Mouse (Mus musculus) forebrain, embryonic 15.5 days (tissue): ENCODE measurements around the gene Gtf3c5. TPM values are rescaled to one million over a fixed set of nuclear protein-coding genes. Genes with fewer than 3 reads are reported as not detected.

Experiments used
- ATAC-seq: fragments of 200-750 bp; cut with Nextera tagmentation; replicated peaks from 2 replicates; pipeline ENCODE4 v1.8.0; 2017; ENCODE audit warnings: mild to moderate bottlenecking, moderate TSS enrichment, moderate library complexity
- H3K27ac ChIP-seq: fragments of 300-500 bp; sonication (generic); replicated peaks from 2 replicates; pipeline ENCODE4 v1.5.1; 2015; ENCODE audit warnings: mild to moderate bottlenecking, inconsistent platforms
- H3K27me3 ChIP-seq: fragments of 300-500 bp; sonication (generic); 2 replicates; pipeline ENCODE4 v1.6.1; 2015; ENCODE audit warnings: inconsistent platforms
- H3K36me3 ChIP-seq: fragments of 300-500 bp; sonication (generic); 2 replicates; pipeline ENCODE4 v1.6.1; 2015; ENCODE audit warnings: mild to moderate bottlenecking, inconsistent platforms
- H3K4me1 ChIP-seq: fragments of 300-500 bp; sonication (generic); 2 replicates; pipeline ENCODE4 v1.6.1; 2015; ENCODE audit warnings: inconsistent platforms
- H3K4me2 ChIP-seq: fragments of 300-500 bp; sonication (generic); replicated peaks from 2 replicates; pipeline ENCODE4 v1.6.1; 2015; ENCODE audit warnings: mild to moderate bottlenecking, inconsistent platforms
- H3K4me3 ChIP-seq: fragments of 300-500 bp; sonication (generic); 2 replicates; pipeline ENCODE4 v1.5.1; 2015; ENCODE audit warnings: mild to moderate bottlenecking, inconsistent platforms
- H3K9ac ChIP-seq: fragments of 300-500 bp; sonication (generic); replicated peaks from 2 replicates; pipeline ENCODE4 v1.6.1; 2015; ENCODE audit warnings: mild to moderate bottlenecking, inconsistent platforms
- H3K9me3 ChIP-seq: fragments of 300-500 bp; sonication (generic); 2 replicates; pipeline ENCODE4 v1.6.1; 2016; ENCODE audit warnings: inconsistent platforms
- WGBS: fragments of 180-500 bp; shearing (Covaris S2); methylation state at CpG from one replicate; pipeline ENCODE4 v1.1.7; 2015; ENCODE audit warnings: mixed read lengths; 5-methylcytosine and 5-hydroxymethylcytosine counted together
- polyA plus RNA-seq: library from polyadenylated mRNA; unstranded; fragments of >200 nt; fragmentation: Nextera tagmentation; extraction: Ambion mirVana; gene quantifications from 2 replicates; pipeline ENCODE4 v1.2.1, GENCODE M21; 2015

Gtf3c5 gene
- polyA plus RNA-seq, 1 experiment from 2014 or later, result 42.3 TPM

- Histone ChIP-seq H3K9me3 (no peaks in the 10 kb centered on the region), H3K27ac (peak overlapping the region; percentile 89), H3K4me2 (no peak overlapping the region), H3K27me3 (no peaks in the 10 kb centered on the region), H3K9ac (no peak overlapping the region), H3K36me3 (peaks cover 4% of the 10 kb centered on the region), H3K4me1 (peaks cover 89% of the 10 kb centered on the region), H3K4me3 (no peak overlapping the region)
- 76% methylated on average over 11 of the region's 11 CpGs for WGBS
- ATAC-seq, result no peak
These were observed 46.6 kb downstream of the Gtf3c5 start for GRCm38 (mm10) chr2:28536766-28537633.

GRCm38 (mm10) chr2:28536166-28536565, 47.4 kb downstream of the Gtf3c5 start:
- H3K27me3 ChIP-seq, result no peaks in the 10 kb centered on the region
- peak overlapping the region; percentile 89 for H3K27ac ChIP-seq
- no peaks in the 10 kb centered on the region for H3K9me3 ChIP-seq
- H3K4me3 ChIP-seq, result no peak overlapping the region
- peaks cover 89% of the 10 kb centered on the region for H3K4me1 ChIP-seq
- H3K36me3 ChIP-seq, result no peaks in the 10 kb centered on the region
- WGBS, result 64% methylated on average over 4 of the region's 4 CpGs
- H3K4me2 ChIP-seq, result no peak overlapping the region
- no peak overlapping the region for H3K9ac ChIP-seq
- no peak for ATAC-seq

GRCm38 (mm10) chr2:28535650-28536049, 47.9 kb downstream of the Gtf3c5 start:
- Histone ChIP-seq H3K36me3 (no peaks in the 10 kb centered on the region), H3K27ac (peak overlapping the region; percentile 89), H3K4me2 (peak overlapping the region; percentile 84), H3K9me3 (no peaks in the 10 kb centered on the region), H3K4me1 (peaks cover 88% of the 10 kb centered on the region), H3K27me3 (no peaks in the 10 kb centered on the region), H3K4me3 (peak overlapping the region; percentile 9; the same call in 1 of the 2 replicates), H3K9ac (no peak overlapping the region; the same call in 1 of the 2 replicates)
- ATAC-seq, result no peak; the same call in 1 of the 2 replicates
- WGBS, result 12% methylated on average over 7 of the region's 7 CpGs

DNA sequence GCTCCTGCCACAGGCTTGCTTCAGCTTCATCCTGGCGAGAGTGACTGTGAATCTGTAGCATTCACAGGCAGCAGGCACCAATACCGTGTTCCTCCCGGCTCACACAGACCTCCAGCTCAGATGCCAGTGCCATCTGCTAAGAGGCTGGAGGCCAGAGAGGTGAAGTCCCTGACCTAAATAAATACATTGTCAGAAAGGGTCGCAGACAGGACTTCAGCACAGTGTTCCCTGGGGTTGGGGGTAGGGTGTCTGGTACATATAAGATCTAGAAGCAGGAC, 48.3 kb downstream of the Gtf3c5 start:
- no peak overlapping the region; the same call in 1 of the 2 replicates for H3K9ac ChIP-seq

GRCm38 (mm10) chr2:28534436-28535262, 48.9 kb downstream of the Gtf3c5 start:
- Histone ChIP-seq H3K4me2 (peak overlapping the region; percentile 84), H3K4me3 (peak overlapping the region; percentile 52), H3K27ac (peak overlapping the region; percentile 89), H3K27me3 (no peaks in the 10 kb centered on the region), H3K9ac (peak overlapping the region; percentile 71), H3K9me3 (no peaks in the 10 kb centered on the region), H3K36me3 (no peaks in the 10 kb centered on the region), H3K4me1 (peaks cover 88% of the 10 kb centered on the region)
- WGBS, result 26% methylated on average over 11 of the region's 11 CpGs
- peak; percentile 24; the same call in 1 of the 2 replicates for ATAC-seq

More for the DNA sequence above, 48.3 kb downstream of the Gtf3c5 start:
- Histone ChIP-seq H3K9me3 (no peaks in the 10 kb centered on the region), H3K4me3 (peak overlapping the region; percentile 9; the same call in 1 of the 2 replicates), H3K36me3 (no peaks in the 10 kb centered on the region), H3K27ac (peak overlapping the region; percentile 89), H3K27me3 (no peaks in the 10 kb centered on the region), H3K4me1 (peaks cover 88% of the 10 kb centered on the region), H3K4me2 (peak overlapping the region; percentile 84)
- WGBS, result 32% methylated on average over 4 of the region's 4 CpGs
- ATAC-seq, result no peak

GRCm38 (mm10) chr2:28533901-28534435, 49.6 kb downstream of the Gtf3c5 start:
- Histone ChIP-seq H3K4me2 (peak overlapping the region; percentile 84), H3K9ac (peak overlapping the region; percentile 71), H3K27ac (peak overlapping the region; percentile 89), H3K9me3 (no peaks in the 10 kb centered on the region), H3K4me1 (peaks cover 87% of the 10 kb centered on the region), H3K4me3 (peak overlapping the region; percentile 52), H3K27me3 (no peaks in the 10 kb centered on the region), H3K36me3 (no peaks in the 10 kb centered on the region)
- 0 out of 2 replicates have a peak, but pooled peaks have one; percentile 5 for ATAC-seq
- whole genome bisulfite sequencing, result 53% methylated on average over 7 of the region's 7 CpGs

- Histone ChIP-seq H3K36me3 (no peaks in the 10 kb centered on the region), H3K27me3 (no peaks in the 10 kb centered on the region), H3K4me1 (peaks cover 83% of the 10 kb centered on the region), H3K9me3 (no peaks in the 10 kb centered on the region), H3K4me3 (peak overlapping the region; percentile 52), H3K4me2 (peak overlapping the region; percentile 84), H3K27ac (peak overlapping the region; percentile 89), H3K9ac (peak overlapping the region; percentile 71)
- ATAC-seq, result peak; percentile 87
- WGBS, result 3% methylated on average over 49 of the region's 49 CpGs
These were observed 50.4 kb downstream of the Gtf3c5 start for GRCm38 (mm10) chr2:28532938-28533771.

DNA sequence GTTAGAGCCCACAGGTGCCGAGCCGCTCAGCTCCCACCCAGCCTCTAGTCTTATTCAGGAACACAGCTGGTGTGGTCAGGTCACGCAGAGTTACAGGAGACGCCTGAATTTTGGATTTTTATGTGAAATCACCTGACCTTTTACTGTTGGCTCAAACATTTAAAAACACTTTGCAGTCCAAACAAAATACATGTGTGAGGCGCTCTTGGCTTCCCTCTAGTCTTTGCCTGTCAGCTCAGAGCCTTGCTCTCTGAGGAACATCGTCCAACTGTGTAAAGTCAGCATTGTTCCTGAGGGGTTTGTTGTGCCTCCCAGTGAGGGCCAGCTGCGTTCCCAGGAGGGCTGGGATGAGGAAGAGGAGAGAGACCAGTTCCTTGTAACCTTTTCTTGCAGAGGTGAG, 53.2 kb downstream of the Gtf3c5 start:
- H3K4me1 ChIP-seq, result peaks cover 82% of the 10 kb centered on the region
- no peak overlapping the region for H3K4me3 ChIP-seq
- ATAC-seq, result no peak
- WGBS, result 66% methylated on average over 7 of the region's 7 CpGs
- H3K36me3 ChIP-seq, result no peaks in the 10 kb centered on the region
- no peak overlapping the region for H3K9ac ChIP-seq
- no peak overlapping the region for H3K4me2 ChIP-seq
- no peaks in the 10 kb centered on the region for H3K9me3 ChIP-seq
- H3K27ac ChIP-seq, result 0 out of 2 replicates have a peak overlapping the region, but pooled peaks have one; percentile 21
- no peaks in the 10 kb centered on the region for H3K27me3 ChIP-seq

DNA sequence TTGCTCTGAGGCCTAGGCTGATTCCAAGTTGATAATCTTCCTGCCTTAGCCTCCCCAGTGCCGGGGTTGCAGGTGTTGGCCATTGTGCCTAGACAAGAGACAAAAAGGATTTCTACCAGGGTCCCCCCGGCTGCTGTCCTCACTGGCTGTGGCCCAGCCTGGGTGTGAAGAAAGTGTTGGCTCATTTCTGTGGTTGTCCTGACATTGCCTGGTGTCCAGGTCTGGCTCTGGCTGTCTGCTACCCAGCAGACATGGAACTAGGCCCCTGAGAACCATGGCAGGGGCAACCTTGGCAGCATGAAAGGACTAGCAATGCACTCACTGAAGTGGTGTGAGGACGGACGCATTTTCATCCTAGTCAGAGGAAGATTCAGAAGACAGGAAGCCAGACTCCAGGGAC, 53.7 kb downstream of the Gtf3c5 start:
- peak overlapping the region; percentile 21; the same call in 1 of the 2 replicates for H3K27ac ChIP-seq
- no peaks in the 10 kb centered on the region for H3K36me3 ChIP-seq
- no peak overlapping the region for H3K4me3 ChIP-seq
- no peaks in the 10 kb centered on the region for H3K9me3 ChIP-seq
- peaks cover 82% of the 10 kb centered on the region for H3K4me1 ChIP-seq
- no peak for ATAC-seq
- no peak overlapping the region for H3K9ac ChIP-seq
- WGBS, result 71% methylated on average over 4 of the region's 4 CpGs
- H3K27me3 ChIP-seq, result no peaks in the 10 kb centered on the region
- H3K4me2 ChIP-seq, result no peak overlapping the region

GRCm38 (mm10) chr2:28528354-28528730, 55.2 kb downstream of the Gtf3c5 start:
- 85% methylated on average over 7 of the region's 7 CpGs for WGBS
- H3K9me3 ChIP-seq, result no peaks in the 10 kb centered on the region

More at GRCm38 (mm10) chr2:28528354-28528730, 55.2 kb downstream of the Gtf3c5 start:
- Histone ChIP-seq H3K27me3 (no peaks in the 10 kb centered on the region), H3K4me1 (peaks cover 82% of the 10 kb centered on the region), H3K9ac (no peak overlapping the region), H3K4me3 (no peak overlapping the region), H3K27ac (no peak overlapping the region), H3K4me2 (no peak overlapping the region), H3K36me3 (no peaks in the 10 kb centered on the region)
- ATAC-seq, result no peak
